Mouse (Mus musculus): ENCODE measurements around the gene Gm10337.

Gm10337 gene

GRCm38 (mm10) chr15:102499370-102499769 lies 4.2 kb upstream of the Gm10337 start:
- DNase-seq (ENCODE audit: extremely low read depth, low read depth, low spot score): no peak

GRCm38 (mm10) chr15:102499851-102500250 lies 3.7 kb upstream of the Gm10337 start:
- no peak for DNase-seq (ENCODE audit: extremely low read depth, low read depth, low spot score)

GRCm38 (mm10) chr15:102500479-102500878 lies 3.0 kb upstream of the Gm10337 start:
- DNase-seq (ENCODE audit: extremely low read depth, low read depth, low spot score): no peak

GRCm38 (mm10) chr15:102501084-102501814 lies 2.3 kb upstream of the Gm10337 start:
- DNase-seq (ENCODE audit: extremely low read depth, low read depth, low spot score): no peak

- no peak for DNase-seq (ENCODE audit: extremely low read depth, low read depth, low spot score)
These were observed 1.2 kb upstream of the Gm10337 start for GRCm38 (mm10) chr15:102502254-102502840.

GRCm38 (mm10) chr15:102503924-102504782 lies 631 bp downstream of the Gm10337 start:
- no peak for DNase-seq (ENCODE audit: extremely low read depth, low read depth, low spot score)

GRCm38 (mm10) chr15:102505073-102505769 lies 1.7 kb downstream of the Gm10337 start:
- no peak for DNase-seq (ENCODE audit: extremely low read depth, low read depth, low spot score)

GRCm38 (mm10) chr15:102505770-102506463 lies 2.4 kb downstream of the Gm10337 start:
- DNase-seq (ENCODE audit: extremely low read depth, low read depth, low spot score): no peak

GRCm38 (mm10) chr15:102506464-102506830 lies 2.9 kb downstream of the Gm10337 start:
- DNase-seq (ENCODE audit: extremely low read depth, low read depth, low spot score): no peak

GRCm38 (mm10) chr15:102506864-102507263 lies 3.3 kb downstream of the Gm10337 start:
- no peak for DNase-seq (ENCODE audit: extremely low read depth, low read depth, low spot score)

GRCm38 (mm10) chr15:102507561-102507960 lies 4.0 kb downstream of the Gm10337 start:
- DNase-seq (ENCODE audit: extremely low read depth, low read depth, low spot score): no peak

- no peak for DNase-seq (ENCODE audit: extremely low read depth, low read depth, low spot score)
These were observed 4.8 kb downstream of the Gm10337 start for GRCm38 (mm10) chr15:102508336-102508735.

GRCm38 (mm10) chr15:102510110-102510509 lies 6.6 kb downstream of the Gm10337 start:
- DNase-seq (ENCODE audit: extremely low read depth, low read depth, low spot score): no peak

GRCm38 (mm10) chr15:102510590-102511284 lies 7.2 kb downstream of the Gm10337 start:
- no peak for DNase-seq (ENCODE audit: extremely low read depth, low read depth, low spot score)

GRCm38 (mm10) chr15:102511285-102511833 lies 7.8 kb downstream of the Gm10337 start:
- DNase-seq (ENCODE audit: extremely low read depth, low read depth, low spot score): no peak

- no peak for DNase-seq (ENCODE audit: extremely low read depth, low read depth, low spot score)
These were observed 8.5 kb downstream of the Gm10337 start for GRCm38 (mm10) chr15:102512010-102512409.

- DNase-seq (ENCODE audit: extremely low read depth, low read depth, low spot score): no peak
These were observed 8.9 kb downstream of the Gm10337 start for GRCm38 (mm10) chr15:102512471-102512870.

GRCm38 (mm10) chr15:102513004-102513403 lies 9.5 kb downstream of the Gm10337 start:
- no peak for DNase-seq (ENCODE audit: extremely low read depth, low read depth, low spot score)

- no peak for DNase-seq (ENCODE audit: extremely low read depth, low read depth, low spot score)
These were observed 11.7 kb downstream of the Gm10337 start for GRCm38 (mm10) chr15:102515261-102515660.

GRCm38 (mm10) chr15:102515791-102516190 lies 12.3 kb downstream of the Gm10337 start:
- DNase-seq (ENCODE audit: extremely low read depth, low read depth, low spot score): no peak
